Mouse (Mus musculus) ES-E14 (cell line): Measurements from ENCODE around the gene Gm8369.

ENCODE experiments used
- HCFC1 ChIP-seq: IDR thresholded peaks from 2 replicates; pipeline ENCODE4 v1.6.1; 2012; ENCODE audit warnings: low read length, inconsistent platforms, borderline replicate concordance; ENCODE audit not compliant: insufficient read depth
- MAFK ChIP-seq: IDR thresholded peaks from 2 replicates; pipeline ENCODE4 v1.6.1; 2014; ENCODE audit warnings: mild to moderate bottlenecking, low read depth, low read length, inconsistent platforms; ENCODE audit not compliant: insufficient read depth
- ZC3H11A ChIP-seq: IDR thresholded peaks from 2 replicates; pipeline ENCODE4 v1.6.1; 2012; ENCODE audit warnings: low read depth, mild to moderate bottlenecking, inconsistent platforms, low read length, borderline replicate concordance

GRCm38 (mm10) chr19:11533888-11534445 is 48.2 kb downstream of the Gm8369 start:
- TF ChIP-seq MAFK (no peak), HCFC1 (no peak), ZC3H11A (no peak)
